Mouse (Mus musculus): ENCODE measurements around the gene Olfr1281. TPM values are rescaled to one million over a fixed set of nuclear protein-coding genes. Genes with fewer than 3 reads are reported as not detected.

Gene Olfr1281
- polyA plus RNA-seq, 1 experiment from 2014 or later: not detected

GRCm38 (mm10) chr2:111366490-111366889 lies 40.2 kb downstream of the Olfr1281 start, which contains the start of gene Olfr1283:
TSS of gene Olfr1283 (plus strand) at chr2:111366790.
- ATAC-seq (no peak), DNase-seq (ENCODE audit: low spot score) (no peak)
- H3K9ac ChIP-seq (replicated peaks; ENCODE audit: low read depth): no peak within 1 kb of the TSS
- H3K27ac ChIP-seq (ENCODE audit: low read length): no peak within 1 kb of the TSS
- TF ChIP-seq EP300 (IDR thresholded peaks at IDR 0.05) (no peak), CTCF (IDR thresholded peaks at IDR 0.05) (no peak)
- 54% methylated on average over 2 of the region's 2 CpGs for WGBS
- H3K4me2 ChIP-seq (replicated peaks; ENCODE audit: low read depth, low read length): no peak within 1 kb of the TSS
- H3K9me3 ChIP-seq (ENCODE audit: low read length): 0 out of 2 replicates have a peak, but pooled peaks cover 2% of the 10 kb centered on the region
- no peak within 1 kb of the TSS for H3K4me3 ChIP-seq (ENCODE audit: low read depth, low read length)
- no peaks in the 10 kb centered on the region for H3K27me3 ChIP-seq (replicated peaks; ENCODE audit: insufficient read depth, low read length)
- H3K36me3 ChIP-seq (ENCODE audit: insufficient read depth, low read length): no peaks in the 10 kb centered on the region
- no peaks in the 10 kb centered on the region for H3K4me1 ChIP-seq (ENCODE audit: insufficient read depth, low read depth, low read length)

- TF ChIP-seq EP300 (IDR thresholded peaks at IDR 0.05) (no peak), CTCF (IDR thresholded peaks at IDR 0.05) (no peak)
- H3K27me3 ChIP-seq (replicated peaks; ENCODE audit: insufficient read depth, low read length): no peaks in the 10 kb centered on the region
- H3K9ac ChIP-seq (replicated peaks; ENCODE audit: low read depth): no peak within 1 kb of the TSS
- DNase-seq (ENCODE audit: low spot score): no peak
- H3K4me2 ChIP-seq (replicated peaks; ENCODE audit: low read depth, low read length): no peak within 1 kb of the TSS
- WGBS: 77% methylated on average over 1 of the region's 1 CpGs
- no peak within 1 kb of the TSS for H3K4me3 ChIP-seq (ENCODE audit: low read depth, low read length)
- no peak within 1 kb of the TSS for H3K27ac ChIP-seq (ENCODE audit: low read length)
- no peaks in the 10 kb centered on the region for H3K9me3 ChIP-seq (ENCODE audit: low read length)
- no peaks in the 10 kb centered on the region for H3K36me3 ChIP-seq (ENCODE audit: insufficient read depth, low read length)
- H3K4me1 ChIP-seq (ENCODE audit: insufficient read depth, low read depth, low read length): no peaks in the 10 kb centered on the region
- no peak for ATAC-seq
Measured at GRCm38 (mm10) chr2:111375222-111375621, 48.9 kb downstream of the Olfr1281 start, which contains the start of gene Olfr1284. TSS of gene Olfr1284 (plus strand) at chr2:111375522.

Other genes with a start within 250 kb of the Olfr1281 start
- not detected in 2 replicates for gene Gm13941, start 220.5 kb upstream of the Olfr1281 start, polyA plus RNA-seq (2015; fragmentation: Nextera tagmentation; extraction: Ambion mirVana)
- not detected in 2 replicates for gene Gm15130, start 173.6 kb upstream of the Olfr1281 start, polyA plus RNA-seq (2015; fragmentation: Nextera tagmentation; extraction: Ambion mirVana)
- not detected in 2 replicates for gene 4930430A15Rik, start 96.9 kb upstream of the Olfr1281 start, polyA plus RNA-seq (2015; fragmentation: Nextera tagmentation; extraction: Ambion mirVana)
- not detected in 2 replicates for gene Olfr1275, start 91.2 kb upstream of the Olfr1281 start, polyA plus RNA-seq (2015; fragmentation: Nextera tagmentation; extraction: Ambion mirVana)
- gene Olfr1276, start 72.0 kb upstream of the Olfr1281 start, polyA plus RNA-seq (2015; fragmentation: Nextera tagmentation; extraction: Ambion mirVana): not detected in 2 replicates
- not detected in 2 replicates for gene Olfr1277, start 52.4 kb upstream of the Olfr1281 start, polyA plus RNA-seq (2015; fragmentation: Nextera tagmentation; extraction: Ambion mirVana)
- not detected in 2 replicates for gene Olfr1278, start 36.4 kb upstream of the Olfr1281 start, polyA plus RNA-seq (2015; fragmentation: Nextera tagmentation; extraction: Ambion mirVana)
- gene Olfr1279, start 25.9 kb upstream of the Olfr1281 start, polyA plus RNA-seq (2015; fragmentation: Nextera tagmentation; extraction: Ambion mirVana): not detected in 2 replicates
- gene Olfr1280, start 12.5 kb upstream of the Olfr1281 start, polyA plus RNA-seq (2015; fragmentation: Nextera tagmentation; extraction: Ambion mirVana): not detected in 2 replicates
- gene Olfr1282, start 9.6 kb downstream of the Olfr1281 start, polyA plus RNA-seq (2015; fragmentation: Nextera tagmentation; extraction: Ambion mirVana): not detected in 2 replicates
- not detected in 2 replicates for gene Olfr1283, start 40.3 kb downstream of the Olfr1281 start, polyA plus RNA-seq (2015; fragmentation: Nextera tagmentation; extraction: Ambion mirVana)
- gene Olfr1284, start 49.0 kb downstream of the Olfr1281 start, polyA plus RNA-seq (2015; fragmentation: Nextera tagmentation; extraction: Ambion mirVana): not detected in 2 replicates
- gene Olfr1286, start 96.6 kb downstream of the Olfr1281 start, polyA plus RNA-seq (2015; fragmentation: Nextera tagmentation; extraction: Ambion mirVana): not detected in 2 replicates
- not detected in 2 replicates for gene Olfr1287, start 122.6 kb downstream of the Olfr1281 start, polyA plus RNA-seq (2015; fragmentation: Nextera tagmentation; extraction: Ambion mirVana)
- not detected in 2 replicates for gene Olfr1288, start 147.6 kb downstream of the Olfr1281 start, polyA plus RNA-seq (2015; fragmentation: Nextera tagmentation; extraction: Ambion mirVana)
- gene Olfr1289, start 154.3 kb downstream of the Olfr1281 start, polyA plus RNA-seq (2015; fragmentation: Nextera tagmentation; extraction: Ambion mirVana): not detected in 2 replicates
- not detected in 2 replicates for gene Olfr1290, start 167.3 kb downstream of the Olfr1281 start, polyA plus RNA-seq (2015; fragmentation: Nextera tagmentation; extraction: Ambion mirVana)
- not detected in 2 replicates for gene Olfr1291-ps1, start 170.7 kb downstream of the Olfr1281 start, polyA plus RNA-seq (2015; fragmentation: Nextera tagmentation; extraction: Ambion mirVana)
- gene Olfr1293-ps, start 198.7 kb downstream of the Olfr1281 start, polyA plus RNA-seq (2015; fragmentation: Nextera tagmentation; extraction: Ambion mirVana): not detected in 2 replicates
- gene Olfr1294, start 213.8 kb downstream of the Olfr1281 start, polyA plus RNA-seq (2015; fragmentation: Nextera tagmentation; extraction: Ambion mirVana): not detected in 2 replicates
- gene Olfr1295, start 243.2 kb downstream of the Olfr1281 start, polyA plus RNA-seq (2015; fragmentation: Nextera tagmentation; extraction: Ambion mirVana): not detected in 2 replicates